Mouse (Mus musculus) B cell, adult 2 months (primary cell): Measurements from ENCODE around the gene Tm4sf19.
A peak's percentile ranks its signal among the peaks of the same experiment; 100 is the strongest.
"Not testable (repeated sequence)": the region's sequence is repeated elsewhere in the genome, so short reads cannot be mapped to it uniquely, and the experiment has no call there.

Experiments used
- DNase-seq, 2 experiments: peaks; one replicate each; pipeline ENCODE4 v3.0.0; 2022

Gene Tm4sf19

DNA sequence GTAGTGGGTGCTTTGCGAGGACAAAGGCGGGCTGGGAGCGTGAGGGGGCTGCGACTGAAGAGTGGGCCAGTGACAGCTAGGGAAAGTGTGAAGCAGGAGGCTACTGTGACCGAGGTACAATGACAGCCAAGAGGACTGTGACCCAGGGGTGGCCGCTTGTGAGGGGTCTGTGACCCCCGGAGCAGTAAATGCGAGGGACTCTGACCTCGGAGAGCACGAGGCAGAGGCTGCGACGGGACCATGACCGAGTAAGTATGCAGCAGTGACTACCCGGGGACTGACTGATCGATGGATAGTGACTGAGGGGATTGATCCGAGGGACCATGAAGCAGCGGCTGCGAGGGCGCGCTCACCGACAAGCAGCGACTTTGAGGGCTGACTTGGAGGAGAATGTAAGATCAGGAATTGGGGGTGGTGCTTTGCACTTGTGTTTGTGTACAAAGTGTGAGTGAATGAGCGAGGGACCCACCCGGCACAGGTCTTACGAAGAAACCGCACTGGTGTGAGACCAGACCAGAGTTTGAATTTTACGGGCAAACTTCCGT lies 30.8 kb downstream of the Tm4sf19 start:
- peak in 1 of 2 experiments; percentile 51 for DNase-seq

DNA sequence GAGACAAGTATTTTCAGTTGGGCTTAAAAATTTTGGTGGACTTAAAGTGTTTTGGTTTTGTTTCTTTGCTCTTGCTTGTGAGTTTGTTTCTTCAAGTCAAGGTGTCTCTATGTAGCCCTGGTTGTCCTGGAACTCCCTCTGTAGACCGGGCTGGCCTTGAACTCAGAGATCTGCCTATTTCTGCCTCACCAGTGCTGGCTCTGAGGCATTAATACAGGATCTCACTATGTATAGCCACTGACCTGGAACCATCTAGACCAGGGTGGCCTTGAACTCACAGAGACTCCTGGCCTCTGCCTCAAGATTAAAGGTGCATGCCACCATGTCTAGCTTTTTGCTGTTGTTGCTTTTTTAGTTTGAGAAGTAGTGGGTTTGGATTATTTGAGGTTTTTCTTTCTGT lies 31.6 kb downstream of the Tm4sf19 start:
- peak; percentile 11 to 19 for DNase-seq

DNA sequence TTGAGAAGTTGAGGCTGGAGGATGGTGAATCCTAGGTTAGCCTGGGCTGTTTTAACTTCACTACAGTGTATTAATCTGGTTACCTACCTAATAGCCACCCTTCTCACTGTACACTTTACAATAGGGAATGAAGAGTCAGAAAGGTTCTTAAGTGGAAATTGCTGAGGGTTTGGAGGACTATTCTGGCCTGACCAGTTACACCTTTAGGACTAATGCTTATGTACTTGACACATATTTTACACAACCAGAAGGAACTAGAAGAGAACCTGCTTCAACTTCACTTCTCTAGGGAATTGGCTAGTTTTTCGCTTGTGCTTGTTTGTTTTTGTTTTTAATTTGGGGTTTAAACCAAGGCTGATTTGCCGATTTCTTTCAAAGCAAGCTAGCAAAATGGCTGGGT lies 32.8 kb downstream of the Tm4sf19 start:
- no peak for DNase-seq

DNA sequence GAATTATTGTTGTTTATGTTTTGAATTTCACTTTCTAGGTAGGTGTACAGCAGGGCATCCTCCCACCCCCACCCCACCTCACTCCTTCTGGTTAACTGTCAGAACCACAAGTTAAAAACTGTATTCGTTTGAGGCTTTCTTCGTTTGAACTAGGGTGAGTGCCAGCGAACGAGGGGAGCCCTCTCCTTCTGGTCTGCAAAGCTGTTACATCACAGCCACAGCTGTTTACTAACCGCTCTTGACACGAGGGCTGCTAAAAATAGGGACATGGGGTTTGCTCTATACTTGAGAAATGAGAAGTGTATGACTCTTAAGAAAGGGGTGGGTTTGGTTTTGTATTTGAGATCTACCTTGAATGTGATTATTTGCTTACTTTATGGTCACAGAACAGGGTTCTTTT lies 33.8 kb downstream of the Tm4sf19 start:
- peak; percentile 68 to 71 for DNase-seq

DNA sequence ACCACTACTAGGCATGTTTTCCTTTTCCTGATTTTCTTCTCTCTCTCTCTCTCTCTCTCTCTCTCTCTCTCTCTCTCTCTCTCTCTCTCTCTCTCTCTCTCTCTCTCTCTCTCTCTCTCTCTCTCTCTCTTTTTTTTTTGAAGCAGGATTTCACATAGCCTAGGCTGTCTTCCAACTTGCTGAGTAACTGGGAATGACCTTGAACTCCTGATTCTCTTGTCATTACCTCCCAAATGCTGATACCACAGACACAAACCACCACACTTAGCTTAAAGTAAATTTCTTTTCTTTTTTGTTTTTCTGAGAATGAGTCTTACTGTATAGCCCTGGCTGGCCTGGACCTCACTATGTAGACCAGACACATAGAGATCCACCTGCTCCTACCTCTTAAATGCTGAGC lies 34.4 kb downstream of the Tm4sf19 start:
- DNase-seq, result no peak

DNA sequence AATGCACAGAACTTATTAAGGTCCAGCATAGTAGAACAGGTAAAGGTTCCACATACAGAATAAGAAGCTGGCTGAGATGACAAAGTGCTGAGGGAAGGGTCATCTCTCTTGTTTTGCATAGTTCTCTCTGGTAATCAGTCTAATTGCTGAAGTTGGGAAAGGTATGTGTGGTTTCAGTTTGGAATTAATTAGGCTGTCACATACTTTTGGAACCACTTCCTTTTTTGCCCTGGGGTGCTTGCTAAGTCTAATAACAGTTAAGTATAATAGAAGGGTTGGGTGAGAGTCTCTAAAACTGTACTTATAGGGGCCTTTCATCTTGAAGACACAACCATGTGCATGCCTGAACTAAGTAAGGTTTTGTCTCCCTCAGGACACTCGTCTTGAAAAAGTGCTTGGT lies 36.4 kb downstream of the Tm4sf19 start:
- no peak for DNase-seq

DNA sequence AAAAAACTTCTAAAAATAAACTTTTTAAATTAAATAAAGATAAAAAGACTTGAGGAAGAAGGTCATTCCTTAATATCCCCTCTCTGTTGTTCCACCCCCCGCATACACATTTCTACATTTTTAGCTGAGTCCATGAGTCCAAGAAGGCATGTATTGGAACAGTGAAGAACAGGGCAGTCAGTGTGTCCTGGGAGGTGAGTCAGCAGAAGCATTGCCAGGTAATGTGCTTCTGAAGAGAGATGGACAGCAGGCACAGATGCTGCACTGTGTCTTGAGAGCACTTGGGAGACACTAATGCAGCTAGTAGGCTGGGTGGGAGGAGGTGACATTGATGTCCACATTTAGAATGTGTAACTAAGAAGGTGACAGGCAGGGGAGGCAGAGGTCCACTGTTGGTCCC lies 37.0 kb downstream of the Tm4sf19 start:
- no peak for DNase-seq

DNA sequence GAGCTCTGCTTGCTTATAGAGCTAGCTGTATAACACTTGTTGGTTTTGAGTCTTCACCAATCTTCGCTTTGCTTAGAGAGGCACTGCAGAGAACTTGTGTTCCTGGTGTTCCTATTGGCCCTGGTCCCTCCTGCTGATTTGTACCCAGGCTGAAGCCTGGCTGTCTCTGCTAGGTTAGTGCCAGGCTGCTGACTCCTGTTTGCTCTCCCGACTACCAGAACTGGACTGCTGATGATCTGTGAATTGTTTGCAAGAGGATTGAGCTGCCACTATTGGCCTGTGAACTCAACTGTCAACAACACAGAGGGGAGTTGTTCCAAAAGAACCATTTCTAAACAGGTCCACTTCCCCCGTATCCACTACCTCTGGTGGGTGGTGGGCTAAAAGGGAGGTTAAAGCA lies 41.1 kb downstream of the Tm4sf19 start:
- no peak for DNase-seq

DNA sequence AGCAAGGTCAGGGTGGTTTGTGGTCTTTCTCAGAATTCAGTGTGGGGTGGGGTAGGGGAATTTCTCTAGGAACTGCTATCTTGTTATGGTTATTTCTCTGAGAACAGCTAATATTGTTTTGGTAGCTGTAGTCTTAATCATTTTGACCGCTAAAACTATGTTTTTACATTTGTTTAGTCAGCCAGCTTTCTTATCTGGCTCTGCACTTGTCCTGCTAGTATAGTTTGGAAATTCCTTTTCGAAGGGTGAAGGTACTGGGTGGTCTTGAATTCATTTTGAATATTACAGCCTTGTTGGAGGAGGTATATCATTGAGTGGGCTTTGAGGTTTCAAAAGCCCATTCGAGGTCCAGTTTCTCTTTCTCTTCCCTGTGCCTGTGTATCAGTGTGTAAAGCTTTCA lies 44.3 kb downstream of the Tm4sf19 start:
- DNase-seq, result not testable (repeated sequence)

DNA sequence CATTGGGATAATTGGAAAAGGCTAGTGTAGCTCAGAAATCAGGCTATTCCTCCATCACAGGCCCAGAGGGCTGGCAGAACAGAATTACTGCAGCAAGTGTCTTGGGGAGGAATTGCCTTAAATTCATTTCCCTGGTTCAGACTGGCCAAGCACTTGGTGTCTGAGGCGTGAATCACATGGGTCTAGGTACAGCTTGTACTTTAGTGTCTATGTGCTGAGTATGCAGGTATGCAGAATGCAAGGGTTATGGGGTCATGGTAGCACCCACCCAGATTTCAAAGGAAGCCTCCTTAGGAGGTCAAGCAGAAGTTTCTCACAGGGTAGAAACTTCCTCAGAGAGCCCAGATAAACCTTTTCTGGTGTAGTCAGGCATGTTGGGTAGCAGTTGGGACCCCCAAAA lies 45.3 kb downstream of the Tm4sf19 start:
- DNase-seq, result no peak

DNA sequence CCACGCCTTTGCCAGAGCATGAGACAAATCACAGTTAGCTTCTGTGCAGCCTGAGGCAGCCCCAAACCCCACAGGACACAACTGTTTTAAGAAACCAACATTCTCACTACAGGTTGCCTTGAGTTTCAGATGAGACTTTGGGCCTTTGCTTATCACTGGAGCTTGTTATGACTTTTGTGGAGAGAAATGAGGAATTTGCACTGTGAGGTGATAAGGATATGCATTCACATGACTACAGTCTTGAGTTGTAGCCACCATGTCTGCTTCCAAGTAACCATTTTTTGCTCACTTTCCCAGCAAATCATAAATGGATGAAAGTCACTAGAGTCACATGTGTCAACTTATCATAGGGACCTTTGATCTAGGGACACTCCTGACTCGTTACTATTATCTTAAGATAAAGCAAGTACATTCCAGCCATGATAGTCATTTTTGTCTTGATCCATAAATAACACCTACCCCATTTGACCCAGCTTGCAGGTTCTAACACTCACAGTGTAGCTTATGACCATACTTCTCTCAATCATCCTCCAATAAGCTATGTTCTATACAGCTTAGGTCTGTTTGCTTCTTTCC lies 46.3 kb downstream of the Tm4sf19 start:
- DNase-seq, result no peak

DNA sequence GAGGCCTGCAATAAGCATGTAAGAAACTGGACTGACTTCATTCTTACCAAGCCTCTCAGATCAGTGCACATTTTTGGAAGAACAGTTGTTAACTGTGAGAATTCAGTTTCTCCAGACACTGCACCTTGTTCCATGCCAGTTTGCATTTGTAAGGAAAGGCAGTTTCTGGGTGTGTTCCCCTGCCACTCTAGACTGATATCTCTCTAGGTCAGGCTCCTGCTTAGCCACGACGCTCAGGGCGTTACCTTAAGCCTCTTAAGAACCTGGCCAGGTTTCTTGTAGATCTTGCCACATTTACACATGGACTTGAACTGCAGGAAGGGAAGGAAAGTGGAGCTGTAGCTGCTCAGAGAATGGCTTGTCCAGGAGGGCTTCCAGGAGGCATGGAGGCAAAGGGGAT lies 49.4 kb downstream of the Tm4sf19 start:
- no peak for DNase-seq

DNA sequence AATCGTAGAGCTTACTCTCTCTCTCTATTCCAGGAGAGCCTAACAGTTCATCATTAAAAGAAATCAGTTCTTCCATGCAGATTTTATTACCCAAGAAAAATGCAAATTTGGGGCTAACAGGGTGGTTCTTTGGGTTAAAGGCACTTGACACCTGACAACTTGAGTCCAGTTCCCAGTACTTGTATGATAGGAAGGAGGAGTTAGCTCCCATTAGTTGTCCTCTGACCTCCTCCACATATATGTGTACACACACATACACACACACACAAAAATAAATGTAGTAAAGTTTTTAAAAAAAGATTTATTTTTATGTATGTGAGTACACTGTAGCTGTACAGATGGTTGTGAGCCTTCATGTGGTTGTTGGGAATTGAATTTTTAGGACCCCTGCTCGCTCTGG lies 49.8 kb downstream of the Tm4sf19 start:
- DNase-seq, result no peak

DNA sequence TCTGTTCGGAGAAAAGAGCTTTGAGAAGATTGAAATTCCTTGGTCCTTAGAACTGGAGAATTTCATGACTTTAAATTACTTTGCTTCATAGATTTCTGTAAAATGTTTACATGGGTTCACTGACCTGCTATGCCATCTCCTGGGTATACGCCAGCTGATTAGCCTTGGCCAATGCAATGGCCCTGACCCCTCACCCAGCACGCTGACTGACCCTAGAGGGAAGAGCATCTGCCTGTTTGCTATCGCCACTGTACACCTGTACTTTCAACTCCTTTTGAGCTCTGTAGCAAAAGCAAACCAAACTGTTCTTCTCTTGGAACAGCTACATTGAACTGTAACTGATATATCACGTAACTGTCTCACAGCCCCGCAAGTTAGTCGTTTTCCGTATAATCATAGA lies 52.8 kb downstream of the Tm4sf19 start:
- no peak for DNase-seq

DNA sequence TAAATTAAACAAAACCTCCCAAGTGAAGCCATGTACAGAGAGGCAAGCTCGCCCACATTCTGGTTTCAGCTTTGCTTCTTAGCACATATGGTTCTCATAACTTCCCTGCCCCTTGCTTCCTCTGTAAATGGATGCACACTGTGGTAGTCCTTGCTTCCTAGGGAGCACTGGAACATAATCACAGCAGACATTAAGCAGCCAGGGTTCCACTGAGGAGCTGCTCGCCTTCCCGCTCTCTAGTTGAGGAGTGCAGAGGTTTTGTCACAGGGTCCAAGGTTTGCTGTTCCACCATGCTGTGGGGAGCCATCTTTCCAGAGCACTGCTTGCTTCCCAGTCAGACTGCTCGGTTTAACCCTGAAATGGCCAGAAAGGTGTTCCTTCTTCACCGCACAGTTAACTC lies 54.3 kb downstream of the Tm4sf19 start:
- DNase-seq, result no peak

DNA sequence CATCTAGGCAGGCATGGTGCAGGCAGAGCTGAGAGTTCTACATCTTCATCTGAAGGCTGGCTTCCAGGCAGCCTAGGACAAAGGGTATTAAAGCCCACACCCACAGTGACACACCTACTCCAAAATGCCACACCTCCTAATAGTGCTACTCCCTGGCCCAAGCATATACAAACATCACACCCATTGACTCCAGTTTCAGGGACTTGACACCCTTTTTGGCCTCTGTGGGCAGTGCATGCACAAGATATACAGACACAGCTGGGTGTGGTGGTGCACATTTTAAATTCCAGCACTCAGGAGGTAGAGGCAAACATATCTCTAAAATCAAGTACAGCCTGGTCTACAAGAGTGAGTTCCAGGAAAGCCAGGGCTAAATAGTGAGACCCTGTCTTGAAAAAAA lies 55.8 kb downstream of the Tm4sf19 start:
- no peak for DNase-seq

DNA sequence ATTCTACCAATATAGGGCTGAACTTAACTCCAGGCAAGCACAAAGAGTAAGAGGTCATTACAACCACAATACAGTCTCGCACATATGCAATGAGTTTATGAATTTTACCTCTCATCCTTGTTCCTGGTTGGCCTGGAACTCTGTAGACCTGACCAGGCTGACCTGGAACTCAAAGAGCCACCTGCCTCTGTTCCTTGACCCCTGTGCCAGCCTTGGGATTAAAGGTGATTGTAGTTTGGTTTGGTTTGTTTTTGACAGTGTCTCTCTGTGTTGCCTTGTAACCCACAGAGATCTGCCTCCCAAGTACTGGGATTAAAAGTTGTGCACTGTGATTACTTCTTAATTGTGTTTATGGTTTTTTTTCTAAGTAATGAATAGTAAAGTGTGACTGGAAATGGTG lies 56.5 kb downstream of the Tm4sf19 start:
- no peak for DNase-seq
